8 mouse cellular contexts compared by ENCODE assay signal in genomic region chr12:18609835-18610234, GRCm38 (mm10).
DNase-seq lines count a peak whose midpoint lies in the region; ATAC-seq and TF ChIP-seq lines count a peak whose summit lies in the region.

No protein-coding gene starts in this region.

- H3K79me2 ChIP-seq in heart, adult 2 months (replicated peaks; ENCODE audit: control insufficient read depth, insufficient read depth, low read length) = no peaks in the 10 kb centered on the region

- H3K9me3 ChIP-seq in embryonic facial prominence, embryonic 12.5 days = peaks cover 7% of the 10 kb centered on the region; the same call in 1 of the 2 replicates
- H3K9me3 ChIP-seq in limb, embryonic 12.5 days = peaks cover 8% of the 10 kb centered on the region
- H3K9me3 ChIP-seq in midbrain, embryonic 12.5 days = 0 out of 2 replicates have a peak, but pooled peaks cover 9% of the 10 kb centered on the region

- no peak for TF ChIP-seq EP300 in heart, adult 2 months (IDR thresholded peaks at IDR 0.05; ENCODE audit: insufficient read depth, low read depth, low read length)

- peak; percentile 57 to 61 for DNase-seq in adrenal gland, adult 18-20 months (ENCODE audit: low spot score in 2 of 2)
- peak; percentile 82 to 84 for DNase-seq in heart, adult 2 months
- peak; percentile 41 for DNase-seq in kidney, adult 11 months

- no peaks in the 10 kb centered on the region for H3K36me3 ChIP-seq in embryonic facial prominence, embryonic 12.5 days
- no peaks in the 10 kb centered on the region for H3K36me3 ChIP-seq in heart, adult 2 months (ENCODE audit: control insufficient read depth, insufficient read depth, low read length)
- no peaks in the 10 kb centered on the region for H3K36me3 ChIP-seq in limb, embryonic 12.5 days
- no peaks in the 10 kb centered on the region for H3K36me3 ChIP-seq in midbrain, embryonic 12.5 days
- no peaks in the 10 kb centered on the region for H3K36me3 ChIP-seq in small intestine, adult 2 months (ENCODE audit: control insufficient read depth, insufficient read depth, low read length)

- peak overlapping the region; percentile 83 for H3K27ac ChIP-seq in embryonic facial prominence, embryonic 12.5 days
- H3K27ac ChIP-seq in heart, adult 2 months = no peak overlapping the region
- H3K27ac ChIP-seq in limb, embryonic 12.5 days = peak overlapping the region; percentile 91
- peak overlapping the region; percentile 54; the same call in 1 of the 2 replicates for H3K27ac ChIP-seq in midbrain, embryonic 12.5 days (replicated peaks)
- H3K27ac ChIP-seq in small intestine, adult 2 months (ENCODE audit: insufficient read depth, low read depth, low read length) = no peak overlapping the region

- no peaks in the 10 kb centered on the region for H3K27me3 ChIP-seq in embryonic facial prominence, embryonic 12.5 days
- no peaks in the 10 kb centered on the region for H3K27me3 ChIP-seq in heart, adult 2 months (ENCODE audit: control insufficient read depth, insufficient read depth, low read length)
- no peaks in the 10 kb centered on the region for H3K27me3 ChIP-seq in limb, embryonic 12.5 days
- no peaks in the 10 kb centered on the region for H3K27me3 ChIP-seq in midbrain, embryonic 12.5 days
- H3K27me3 ChIP-seq in small intestine, adult 2 months (ENCODE audit: control insufficient read depth, insufficient read depth, low read length) = no peaks in the 10 kb centered on the region

- under 1% methylated on average over 33 of the region's 38 CpGs for WGBS in embryonic facial prominence, embryonic 12.5 days
- WGBS in heart, adult 2 months = 1% methylated on average over 35 of the region's 38 CpGs
- WGBS in limb, embryonic 12.5 days = 1% methylated on average over 38 of the region's 38 CpGs
- WGBS in midbrain, embryonic 12.5 days = 0% methylated on average over 26 of the region's 38 CpGs
- 1% methylated on average over 38 of the region's 38 CpGs for WGBS in small intestine, adult 2 months

- H3K9ac ChIP-seq in embryonic facial prominence, embryonic 12.5 days = peak overlapping the region; percentile 75
- H3K9ac ChIP-seq in heart, adult 2 months (ENCODE audit: low read depth, low read length) = peak overlapping the region; percentile 56
- H3K9ac ChIP-seq in limb, embryonic 12.5 days (replicated peaks) = peak overlapping the region; percentile 77
- H3K9ac ChIP-seq in midbrain, embryonic 12.5 days (replicated peaks) = peak overlapping the region; percentile 54

- no peak for TF ChIP-seq CTCF in heart, adult 2 months (IDR thresholded peaks at IDR 0.05)
- TF ChIP-seq CTCF in small intestine, adult 2 months (IDR thresholded peaks at IDR 0.05; ENCODE audit: extremely low read depth, insufficient read length, insufficient replicate concordance, low read depth, low read length) = no peak

- intact Hi-C loops in heart, adult 2 months (cut with DNase I) = no loop called here

- peak overlapping the region; percentile 49 for H3K4me2 ChIP-seq in embryonic facial prominence, embryonic 12.5 days (replicated peaks)
- peak overlapping the region; percentile 54 for H3K4me2 ChIP-seq in limb, embryonic 12.5 days
- peak overlapping the region; percentile 56 for H3K4me2 ChIP-seq in midbrain, embryonic 12.5 days (replicated peaks)

- peak; percentile 89; the same call in 1 of the 2 replicates for ATAC-seq in embryonic facial prominence, embryonic 12.5 days (ENCODE audit: insufficient number of reproducible peaks, insufficient read depth, low FRiP score, low TSS enrichment)
- peak; percentile 94 for ATAC-seq in limb, embryonic 12.5 days (ENCODE audit: insufficient number of reproducible peaks, insufficient read depth, low FRiP score, low TSS enrichment, low read depth)
- ATAC-seq in midbrain, embryonic 12.5 days (ENCODE audit: low FRiP score, low read depth) = peak; percentile 89
- ATAC-seq in monocyte, adult 5-6 weeks (replicated peaks; ENCODE audit: insufficient number of reproducible peaks, low FRiP score, low TSS enrichment, poor library complexity, severe bottlenecking) = no peak

- peak; percentile 47; the same call in 1 of the 2 replicates for TF ChIP-seq POLR2A in heart, adult 2 months (IDR thresholded peaks at IDR 0.05; ENCODE audit: insufficient read depth, low read depth, low read length)
- no peak for TF ChIP-seq POLR2A in small intestine, adult 2 months (IDR thresholded peaks at IDR 0.05; ENCODE audit: low read depth, low read length)

- peak overlapping the region; percentile 66 for H3K4me3 ChIP-seq in embryonic facial prominence, embryonic 12.5 days
- H3K4me3 ChIP-seq in heart, adult 2 months = peak overlapping the region; percentile 41
- H3K4me3 ChIP-seq in limb, embryonic 12.5 days (replicated peaks) = peak overlapping the region; percentile 60
- H3K4me3 ChIP-seq in midbrain, embryonic 12.5 days = peak overlapping the region; percentile 61
- peak overlapping the region; percentile 79 for H3K4me3 ChIP-seq in small intestine, adult 2 months (ENCODE audit: low read depth, low read length)

- no peaks in the 10 kb centered on the region for H3K4me1 ChIP-seq in embryonic facial prominence, embryonic 12.5 days
- no peaks in the 10 kb centered on the region; the same call in 1 of the 2 replicates for H3K4me1 ChIP-seq in heart, adult 2 months (ENCODE audit: control insufficient read depth, insufficient read depth, low read length)
- H3K4me1 ChIP-seq in limb, embryonic 12.5 days (replicated peaks) = no peaks in the 10 kb centered on the region
- H3K4me1 ChIP-seq in midbrain, embryonic 12.5 days = no peaks in the 10 kb centered on the region; the same call in 1 of the 2 replicates
- H3K4me1 ChIP-seq in small intestine, adult 2 months (ENCODE audit: control insufficient read depth, insufficient read depth, insufficient read length, low read length) = no peaks in the 10 kb centered on the region

Comparison
In these comparisons a context has a peak if more than half of its experiments do, and no peak if none do; other contexts are left out.
1. H3K27ac ChIP-seq: peak in embryonic facial prominence, embryonic 12.5 days (single experiment), limb, embryonic 12.5 days (single experiment) and midbrain, embryonic 12.5 days (single experiment); none in heart, adult 2 months (single experiment) and small intestine, adult 2 months (single experiment).
2. Peak in every context shown above with its lines, with median percentiles within 50 percentile points of each other: DNase-seq, H3K4me2 ChIP-seq, H3K4me3 ChIP-seq and H3K9ac ChIP-seq.